Mouse (Mus musculus) liver, adult 2 months (tissue): Measurements from ENCODE around the gene Coro2a.

Source experiments
- CTCF ChIP-seq: fragments of 200-500 bp; IDR thresholded peaks from 2 replicates; pipeline ENCODE4 v1.5.1; 2011; ENCODE audit warnings: low read depth, low read length, control low read depth
- POLR2A ChIP-seq: fragments of 200-500 bp; IDR thresholded peaks from 2 replicates; pipeline ENCODE4 v1.6.1; 2011; ENCODE audit warnings: low read length, control low read depth; ENCODE audit not compliant: insufficient read depth; ENCODE audit errors: extremely low read depth

- TF ChIP-seq CTCF: no peak
- TF ChIP-seq POLR2A: no peak
Measured at GRCm38 (mm10) chr4:46562841-46563240, 39.2 kb downstream of the Coro2a start.
